Mouse (Mus musculus) kidney, postnatal 0 days (tissue): ENCODE measurements around the gene Thbs4. TPM values are rescaled to one million over a fixed set of nuclear protein-coding genes. Genes with fewer than 3 reads are reported as not detected.

Experiments used
- ATAC-seq: fragments of 200-750 bp; cut with Nextera tagmentation; replicated peaks from 2 replicates; pipeline ENCODE4 v1.8.0; 2017; ENCODE audit warnings: low read depth, moderate number of reproducible peaks, moderate TSS enrichment, moderate library complexity; ENCODE audit not compliant: low FRiP score
- DNase-seq: peaks from one replicate; pipeline ENCODE4 v3.0.0-alpha.2; 2016; ENCODE audit warnings: low spot score
- H3K27ac ChIP-seq: fragments of 300-500 bp; sonication (generic); 2 replicates; pipeline ENCODE4 v1.5.1; 2014; ENCODE audit warnings: mild to moderate bottlenecking
- H3K27me3 ChIP-seq: fragments of 300-500 bp; sonication (generic); 2 replicates; pipeline ENCODE4 v1.6.1; 2014; ENCODE audit warnings: low read length, mixed read lengths; ENCODE audit not compliant: insufficient read depth
- H3K36me3 ChIP-seq: fragments of 300-500 bp; sonication (generic); 2 replicates; pipeline ENCODE4 v1.6.1; 2014; ENCODE audit warnings: low read length, mixed read lengths; ENCODE audit not compliant: insufficient read depth
- H3K4me1 ChIP-seq: fragments of 300-500 bp; sonication (generic); replicated peaks from 2 replicates; pipeline ENCODE4 v1.6.1; 2014; ENCODE audit warnings: antibody characterized with exemption, low read length, mixed read lengths; ENCODE audit not compliant: insufficient read depth
- H3K4me2 ChIP-seq: fragments of 300-500 bp; sonication (generic); 2 replicates; pipeline ENCODE4 v1.6.1; 2014; ENCODE audit warnings: mild to moderate bottlenecking, low read length, moderate library complexity, mixed read lengths
- H3K4me3 ChIP-seq: fragments of 300-500 bp; sonication (generic); replicated peaks from 2 replicates; pipeline ENCODE4 v1.5.1; 2014; ENCODE audit warnings: low read depth, low read length
- H3K9ac ChIP-seq: fragments of 300-500 bp; sonication (generic); 2 replicates; pipeline ENCODE4 v1.6.1; 2014; ENCODE audit warnings: low read depth, low read length
- H3K9me3 ChIP-seq: fragments of 300-500 bp; sonication (generic); replicated peaks from 2 replicates; pipeline ENCODE4 v1.6.1; 2016; ENCODE audit warnings: low read length, inconsistent platforms, mixed read lengths
- CTCF ChIP-seq: IDR thresholded peaks from 2 replicates; pipeline ENCODE4 v1.5.1; 2016; ENCODE audit warnings: antibody characterized with exemption, low read depth, mild to moderate bottlenecking, moderate library complexity
- WGBS: fragments of 180-500 bp; shearing (Covaris S2); extraction: QIAGEN DNeasy Blood & Tissue Kit; methylation state at CpG from one replicate; pipeline ENCODE4 v1.1.7; 2014; 5-methylcytosine and 5-hydroxymethylcytosine counted together
- polyA plus RNA-seq: library from polyadenylated mRNA; unstranded; fragments of >200 nt; fragmentation: Nextera tagmentation; extraction: Ambion mirVana; gene quantifications from 2 replicates; pipeline ENCODE4 v1.2.1, GENCODE M21; 2015

Thbs4 gene
- polyA plus RNA-seq, 1 experiment from 2014 or later = 1.3 TPM

- no peaks in the 10 kb centered on the region for H3K9me3 ChIP-seq
- H3K4me2 ChIP-seq = no peak overlapping the region
- H3K9ac ChIP-seq = no peak overlapping the region
- no peak overlapping the region for H3K27ac ChIP-seq
- H3K4me1 ChIP-seq = no peaks in the 10 kb centered on the region
- 90% methylated on average over 8 of the region's 8 CpGs for WGBS
- H3K36me3 ChIP-seq = no peaks in the 10 kb centered on the region
- TF ChIP-seq CTCF = no peak
- no peak for ATAC-seq
- DNase-seq = no peak
- no peak overlapping the region for H3K4me3 ChIP-seq
- H3K27me3 ChIP-seq = no peaks in the 10 kb centered on the region
Measured at GRCm38 (mm10) chr13:92753676-92754075, 40.9 kb downstream of the Thbs4 start.

GRCm38 (mm10) chr13:92751726-92752565 is 42.7 kb downstream of the Thbs4 start:
- DNase-seq (peak; percentile 92), ATAC-seq (0 out of 2 replicates have a peak, but pooled peaks have one; percentile 35)
- Histone ChIP-seq H3K27me3 (no peaks in the 10 kb centered on the region), H3K4me3 (no peak overlapping the region), H3K36me3 (no peaks in the 10 kb centered on the region), H3K4me1 (no peaks in the 10 kb centered on the region), H3K4me2 (no peak overlapping the region), H3K27ac (no peak overlapping the region), H3K9me3 (no peaks in the 10 kb centered on the region), H3K9ac (no peak overlapping the region)
- peak; percentile 87 for TF ChIP-seq CTCF
- 65% methylated on average over 21 of the region's 21 CpGs for WGBS

- Histone ChIP-seq H3K4me3 (no peak overlapping the region), H3K4me1 (no peaks in the 10 kb centered on the region), H3K9me3 (no peaks in the 10 kb centered on the region), H3K27ac (no peak overlapping the region), H3K9ac (no peak overlapping the region), H3K27me3 (no peaks in the 10 kb centered on the region), H3K4me2 (peak overlapping the region; percentile 27), H3K36me3 (no peaks in the 10 kb centered on the region)
- DNase-seq (peak; percentile 84), ATAC-seq (peak; percentile 79)
- 8% methylated on average over 7 of the region's 7 CpGs for WGBS
- TF ChIP-seq CTCF = peak; percentile 93
Measured at GRCm38 (mm10) chr13:92750976-92751518, 43.6 kb downstream of the Thbs4 start.

GRCm38 (mm10) chr13:92743337-92743736 is 51.3 kb downstream of the Thbs4 start:
- no peak for TF ChIP-seq CTCF
- Histone ChIP-seq H3K9me3 (no peaks in the 10 kb centered on the region), H3K9ac (no peak overlapping the region), H3K4me1 (no peaks in the 10 kb centered on the region), H3K27me3 (no peaks in the 10 kb centered on the region), H3K36me3 (no peaks in the 10 kb centered on the region), H3K27ac (no peak overlapping the region), H3K4me2 (no peak overlapping the region), H3K4me3 (no peak overlapping the region)
- DNase-seq = no peak
- no peak; the same call in 1 of the 2 replicates for ATAC-seq
- 81% methylated on average over 5 of the region's 5 CpGs for WGBS

GRCm38 (mm10) chr13:92742886-92743285 is 51.7 kb downstream of the Thbs4 start:
- Histone ChIP-seq H3K4me2 (no peak overlapping the region), H3K36me3 (no peaks in the 10 kb centered on the region), H3K27ac (no peak overlapping the region), H3K9ac (no peak overlapping the region), H3K27me3 (no peaks in the 10 kb centered on the region), H3K9me3 (no peaks in the 10 kb centered on the region), H3K4me3 (no peak overlapping the region), H3K4me1 (no peaks in the 10 kb centered on the region)
- DNase-seq (no peak), ATAC-seq (no peak)
- no peak for TF ChIP-seq CTCF
- WGBS = 91% methylated on average over 4 of the region's 4 CpGs

GRCm38 (mm10) chr13:92740671-92741270 is 53.8 kb downstream of the Thbs4 start:
- DNase-seq (peak; percentile 90), ATAC-seq (no peak)
- peak; percentile 82 for TF ChIP-seq CTCF
- H3K9ac ChIP-seq = no peak overlapping the region
- no peak overlapping the region for H3K27ac ChIP-seq
- no peaks in the 10 kb centered on the region for H3K4me1 ChIP-seq
- WGBS = 14% methylated on average over 2 of the region's 2 CpGs
- H3K9me3 ChIP-seq = no peaks in the 10 kb centered on the region
- no peak overlapping the region for H3K4me3 ChIP-seq
- H3K27me3 ChIP-seq = no peaks in the 10 kb centered on the region
- H3K4me2 ChIP-seq = no peak overlapping the region
- no peaks in the 10 kb centered on the region for H3K36me3 ChIP-seq
